ENCODE assay signal across 8 mouse cellular contexts in genomic region chr6:113045575-113045974, GRCm38 (mm10). TPM values are rescaled to one million over a fixed set of nuclear protein-coding genes. Genes with fewer than 3 reads are reported as not detected.
A peak's percentile ranks its signal among the peaks of the same experiment; 100 is the strongest.
DNase-seq lines count a peak whose midpoint lies in the region; ATAC-seq and TF ChIP-seq lines count a peak whose summit lies in the region.

No protein-coding gene starts in this region.

- H3K9me3 ChIP-seq in heart, embryonic 16.5 days (replicated peaks; ENCODE audit: control insufficient read depth, low read length), result no peaks in the 10 kb centered on the region
- H3K9me3 ChIP-seq in G1E (replicated peaks), result no peaks in the 10 kb centered on the region
- H3K9me3 ChIP-seq in limb, embryonic 11.5 days (ENCODE audit: control insufficient read depth, low read length), result no peaks in the 10 kb centered on the region

- intact Hi-C loops in heart, postnatal 14 days (cut with DNase I), result loop anchor here (5.0 kb wide), 2 partner anchors 62 to 192 kb away; partner anchors contain the start of gene Mtmr14

- 2% methylated on average over 11 of the region's 11 CpGs for WGBS in heart, embryonic 16.5 days
- 2% methylated on average over 11 of the region's 11 CpGs for WGBS in limb, embryonic 11.5 days
- under 1% methylated on average over 11 of the region's 11 CpGs for WGBS in olfactory bulb, adult 2 months

- TF ChIP-seq CTCF in G1E (IDR thresholded peaks at IDR 0.05; ENCODE audit: low read depth, low read length), result no peak
- TF ChIP-seq CTCF in olfactory bulb, adult 2 months (IDR thresholded peaks at IDR 0.05; ENCODE audit: insufficient read depth, low read depth, low read length), result no peak

- DNase-seq in heart, postnatal 14 days, result no peak
- DNase-seq in G1E (ENCODE audit: low spot score), result no peak
- no peak for DNase-seq in limb, embryonic 11.5 days (ENCODE audit: low spot score)
- no peak for DNase-seq in cerebellum, postnatal 25 days
- DNase-seq in urinary bladder, postnatal 4 days (ENCODE audit: low spot score in 2 of 2), result no peak

- peaks cover 10% of the 10 kb centered on the region for H3K36me3 ChIP-seq in heart, embryonic 16.5 days (ENCODE audit: control insufficient read depth, insufficient read depth)
- H3K36me3 ChIP-seq in G1E (replicated peaks), result peaks cover 16% of the 10 kb centered on the region
- H3K36me3 ChIP-seq in limb, embryonic 11.5 days (ENCODE audit: control insufficient read depth, insufficient read depth, low read length), result 0 out of 2 replicates have a peak, but pooled peaks cover 2% of the 10 kb centered on the region

- H3K27me3 ChIP-seq in heart, embryonic 16.5 days (ENCODE audit: control insufficient read depth, insufficient read depth, low read length), result no peaks in the 10 kb centered on the region
- no peaks in the 10 kb centered on the region for H3K27me3 ChIP-seq in G1E (ENCODE audit: insufficient read depth, low read length)
- H3K27me3 ChIP-seq in limb, embryonic 11.5 days (ENCODE audit: control insufficient read depth, insufficient read depth, low read length), result no peaks in the 10 kb centered on the region

- TF ChIP-seq POLR2A in olfactory bulb, adult 2 months (IDR thresholded peaks at IDR 0.05; ENCODE audit: insufficient read depth, low read depth, low read length), result no peak

- 0 out of 2 replicates have a peak, but pooled peaks have one; percentile 11 for ATAC-seq in heart, embryonic 16.5 days (replicated peaks; ENCODE audit: extremely low read depth, insufficient read depth, low FRiP score)
- ATAC-seq in G1E (ENCODE audit: extremely low read depth, insufficient number of reproducible peaks, low FRiP score, poor library complexity, severe bottlenecking), result no peak
- peak; percentile 16 for ATAC-seq in erythroid progenitor cell, adult 5-6 weeks (replicated peaks; ENCODE audit: low FRiP score, poor library complexity, severe bottlenecking)
- ATAC-seq in limb, embryonic 11.5 days (ENCODE audit: insufficient number of reproducible peaks, low FRiP score, low TSS enrichment, low read depth), result peak; percentile 53

- peak overlapping the region; percentile 90 for H3K4me2 ChIP-seq in heart, embryonic 16.5 days (ENCODE audit: low read depth, low read length)
- peak overlapping the region; percentile 88 for H3K4me2 ChIP-seq in limb, embryonic 11.5 days (ENCODE audit: low read depth, severe bottlenecking)

- peak overlapping the region; percentile 84 for H3K4me3 ChIP-seq in heart, embryonic 16.5 days (ENCODE audit: low read length)
- H3K4me3 ChIP-seq in G1E (ENCODE audit: low read depth, low read length), result peak overlapping the region; percentile 96
- H3K4me3 ChIP-seq in limb, embryonic 11.5 days (ENCODE audit: low read depth, low read length), result peak overlapping the region; percentile 63
- H3K4me3 ChIP-seq in olfactory bulb, adult 2 months (ENCODE audit: insufficient read depth, low read depth, low read length), result peak overlapping the region; percentile 76

- peak overlapping the region; percentile 88 for H3K9ac ChIP-seq in heart, embryonic 16.5 days (ENCODE audit: low read length)
- H3K9ac ChIP-seq in limb, embryonic 11.5 days (ENCODE audit: low read length), result peak overlapping the region; percentile 75

- peaks cover 14% of the 10 kb centered on the region for H3K4me1 ChIP-seq in heart, embryonic 16.5 days (ENCODE audit: control insufficient read depth, insufficient read depth, low read length)
- H3K4me1 ChIP-seq in G1E (ENCODE audit: insufficient read depth, low read depth, low read length), result peaks cover 61% of the 10 kb centered on the region
- H3K4me1 ChIP-seq in limb, embryonic 11.5 days (ENCODE audit: control insufficient read depth, insufficient read depth, low read length), result peaks cover 3% of the 10 kb centered on the region; the same call in 1 of the 2 replicates
- peaks cover 11% of the 10 kb centered on the region for H3K4me1 ChIP-seq in olfactory bulb, adult 2 months (ENCODE audit: control insufficient read depth, insufficient read depth, low read length)

- peak overlapping the region; percentile 95 for H3K27ac ChIP-seq in heart, embryonic 16.5 days (ENCODE audit: low read length)
- H3K27ac ChIP-seq in limb, embryonic 11.5 days (replicated peaks; ENCODE audit: low read depth, low read length), result peak overlapping the region; percentile 75
- H3K27ac ChIP-seq in olfactory bulb, adult 2 months (ENCODE audit: insufficient read depth, low read depth, low read length), result peak overlapping the region; percentile 81

RNA-seq across cellular contexts. Expression of gene Thumpd3, which starts 0.5 kb away (rescaled TPM):
- 38.3 and 43.4 TPM in 2 replicates for polyA plus RNA-seq in heart, embryonic 16.5 days (2015; fragmentation: Nextera tagmentation; extraction: Ambion mirVana)
- total RNA-seq in heart, postnatal 14 days (2021), result 10 to 100 TPM; 17.8 to 18.1 TPM
- total RNA-seq in G1E (2014; fragmentation: Nextera tagmentation), result 127 and 145 TPM in 2 replicates
- total RNA-seq in G1E (2017), result 89.2 and 95.1 TPM in 2 replicates
- polyA plus RNA-seq in G1E (2012), result 6.7 and 7.5 TPM in 2 replicates
- 31.4 and 43.2 TPM in 2 replicates for total RNA-seq in erythroid progenitor cell, adult 5-6 weeks (2015; ENCODE audit: low replicate concordance)
- 21.4 and 32.3 TPM in 2 replicates for total RNA-seq in erythroid progenitor cell, adult 5-6 weeks (2017; ENCODE audit: low replicate concordance)
- polyA plus RNA-seq in limb, embryonic 11.5 days (2014; fragmentation: Nextera tagmentation; extraction: Ambion mirVana), result 40.9 and 42.4 TPM in 2 replicates
- polyA plus RNA-seq in olfactory bulb, adult 2 months (2012; ENCODE audit: insufficient read depth, insufficient read length, low replicate concordance, missing spikeins), result not detected in 2 replicates

RNA-seq across cellular contexts. Expression of gene Setd5, which starts 31.6 kb away (rescaled TPM):
- 46.4 and 50.8 TPM in 2 replicates for polyA plus RNA-seq in heart, embryonic 16.5 days (2015; fragmentation: Nextera tagmentation; extraction: Ambion mirVana)
- total RNA-seq in heart, postnatal 14 days (2021), result 10 to 100 TPM; 54.2 to 55.8 TPM
- total RNA-seq in G1E (2014; fragmentation: Nextera tagmentation), result 262 and 272 TPM in 2 replicates
- total RNA-seq in G1E (2017), result 89.2 and 95.0 TPM in 2 replicates
- polyA plus RNA-seq in G1E (2012), result 131 and 154 TPM in 2 replicates
- total RNA-seq in erythroid progenitor cell, adult 5-6 weeks (2015; ENCODE audit: low replicate concordance), result 103 and 106 TPM in 2 replicates
- 92.4 and 110 TPM in 2 replicates for total RNA-seq in erythroid progenitor cell, adult 5-6 weeks (2017; ENCODE audit: low replicate concordance)
- polyA plus RNA-seq in limb, embryonic 11.5 days (2014; fragmentation: Nextera tagmentation; extraction: Ambion mirVana), result 90.7 and 98.6 TPM in 2 replicates
- 290 and 314 TPM in 2 replicates for polyA plus RNA-seq in olfactory bulb, adult 2 months (2012; ENCODE audit: insufficient read depth, insufficient read length, low replicate concordance, missing spikeins)
